In the genomic region with DNA sequence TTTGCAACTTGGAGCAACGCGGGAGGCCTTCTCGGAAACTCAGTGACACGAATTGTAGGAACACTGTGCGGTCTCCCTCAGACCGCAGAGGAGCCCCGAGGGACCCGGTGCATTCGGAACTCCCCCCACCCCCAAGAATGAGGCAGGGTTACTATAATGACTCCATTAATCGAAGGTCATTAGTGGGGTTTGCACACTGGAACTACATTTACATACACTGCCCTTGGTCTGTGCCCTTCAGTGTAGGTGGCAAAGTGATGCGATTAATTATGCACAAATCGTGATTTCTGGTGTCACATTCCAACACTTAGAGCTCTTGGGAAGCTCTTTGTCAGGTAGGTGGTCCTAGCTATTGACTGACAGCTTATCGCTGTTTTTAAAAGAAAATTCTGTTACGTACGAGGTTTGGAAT, we compare ENCODE assay signal across 7 mouse cellular contexts. TPM values are rescaled to one million over a fixed set of nuclear protein-coding genes. Genes with fewer than 3 reads are reported as not detected.
DNase-seq lines count a peak whose midpoint lies in the region; ATAC-seq and TF ChIP-seq lines count a peak whose summit lies in the region.

No protein-coding gene starts in this region.

- peak overlapping the region; percentile 74 for H3K9ac ChIP-seq in kidney, embryonic 14.5 days (ENCODE audit: low read depth, low read length)
- peak overlapping the region; percentile 60 for H3K9ac ChIP-seq in midbrain, embryonic 16.5 days (ENCODE audit: low read depth, low read length)

- WGBS in forebrain, embryonic 10.5 days: under 1% methylated on average over 15 of the region's 15 CpGs
- 2% methylated on average over 15 of the region's 15 CpGs for WGBS in kidney, embryonic 14.5 days
- under 1% methylated on average over 15 of the region's 15 CpGs for WGBS in midbrain, embryonic 16.5 days

- TF ChIP-seq POLR2A in testis, adult 2 months (IDR thresholded peaks at IDR 0.05; ENCODE audit: control insufficient read depth, low read depth, low read length): no peak

- no peaks in the 10 kb centered on the region for H3K36me3 ChIP-seq in testis, adult 2 months (ENCODE audit: control insufficient read depth, insufficient read depth, low read length)
- H3K36me3 ChIP-seq in forebrain, embryonic 10.5 days (replicated peaks): peaks cover 3% of the 10 kb centered on the region; the same call in 1 of the 2 replicates
- peaks cover 6% of the 10 kb centered on the region; the same call in 1 of the 2 replicates for H3K36me3 ChIP-seq in kidney, embryonic 14.5 days (ENCODE audit: control insufficient read depth, insufficient read depth, low read length)
- no peaks in the 10 kb centered on the region for H3K36me3 ChIP-seq in midbrain, embryonic 16.5 days (ENCODE audit: control insufficient read depth, insufficient read depth, low read length)

- no peak for ATAC-seq in kidney, embryonic 14.5 days (ENCODE audit: low FRiP score, low TSS enrichment)
- ATAC-seq in midbrain, embryonic 16.5 days: no peak

- H3K4me3 ChIP-seq in testis, adult 2 months (ENCODE audit: control insufficient read depth, low read depth, low read length): peak overlapping the region; percentile 79
- peak overlapping the region; percentile 78 for H3K4me3 ChIP-seq in forebrain, embryonic 10.5 days
- H3K4me3 ChIP-seq in kidney, embryonic 14.5 days (ENCODE audit: low read length): peak overlapping the region; percentile 82
- peak overlapping the region; percentile 55 for H3K4me3 ChIP-seq in midbrain, embryonic 16.5 days (ENCODE audit: low read depth, low read length)

- DNase-seq in testis, postnatal 10 days (ENCODE audit: low spot score): no peak
- DNase-seq in forebrain, embryonic 10.5 days (ENCODE audit: extremely low spot score, low spot score): no peak
- DNase-seq in layer of hippocampus, adult 9-10 months (ENCODE audit: low spot score): no peak
- no peak for DNase-seq in cerebellum, adult 11 months

- peaks cover 2% of the 10 kb centered on the region for H3K27me3 ChIP-seq in testis, adult 2 months (ENCODE audit: control insufficient read depth, insufficient read depth, low read length)
- peaks cover 14% of the 10 kb centered on the region for H3K27me3 ChIP-seq in forebrain, embryonic 10.5 days (ENCODE audit: poor library complexity, severe bottlenecking)
- H3K27me3 ChIP-seq in kidney, embryonic 14.5 days (ENCODE audit: control insufficient read depth, insufficient read depth, low read length): no peaks in the 10 kb centered on the region
- H3K27me3 ChIP-seq in midbrain, embryonic 16.5 days (ENCODE audit: control insufficient read depth, insufficient read depth, low read depth, low read length): no peaks in the 10 kb centered on the region

- H3K4me2 ChIP-seq in kidney, embryonic 14.5 days (replicated peaks; ENCODE audit: low read depth, low read length): peak overlapping the region; percentile 79
- peak overlapping the region; percentile 98 for H3K4me2 ChIP-seq in midbrain, embryonic 16.5 days (ENCODE audit: low read length)

- H3K4me1 ChIP-seq in testis, adult 2 months (ENCODE audit: control insufficient read depth, insufficient read depth, low read length): peaks cover 47% of the 10 kb centered on the region
- H3K4me1 ChIP-seq in forebrain, embryonic 10.5 days: peaks cover 80% of the 10 kb centered on the region
- peaks cover 38% of the 10 kb centered on the region for H3K4me1 ChIP-seq in kidney, embryonic 14.5 days (ENCODE audit: control insufficient read depth, insufficient read depth, low read length)
- H3K4me1 ChIP-seq in midbrain, embryonic 16.5 days (ENCODE audit: control insufficient read depth, insufficient read depth, low read length): peaks cover 54% of the 10 kb centered on the region

- H3K27ac ChIP-seq in testis, adult 2 months (ENCODE audit: control insufficient read depth, insufficient read depth, low read depth, low read length): peak overlapping the region; percentile 78
- H3K27ac ChIP-seq in forebrain, embryonic 10.5 days: peak overlapping the region; percentile 97
- peak overlapping the region; percentile 98 for H3K27ac ChIP-seq in kidney, embryonic 14.5 days (ENCODE audit: low read depth, low read length)
- H3K27ac ChIP-seq in midbrain, embryonic 16.5 days (ENCODE audit: low read length): peak overlapping the region; percentile 66

- TF ChIP-seq CTCF in testis, adult 2 months (IDR thresholded peaks at IDR 0.05; ENCODE audit: control insufficient read depth, insufficient read depth, insufficient replicate concordance, low read depth, low read length): no peak

- H3K9me3 ChIP-seq in forebrain, embryonic 10.5 days: no peaks in the 10 kb centered on the region
- H3K9me3 ChIP-seq in kidney, embryonic 14.5 days (ENCODE audit: control insufficient read depth, low read length): no peaks in the 10 kb centered on the region
- H3K9me3 ChIP-seq in midbrain, embryonic 16.5 days (replicated peaks; ENCODE audit: control insufficient read depth, low read length, poor library complexity, severe bottlenecking): no peaks in the 10 kb centered on the region

RNA-seq across cellular contexts. Expression of gene Id2, which starts 0.3 kb away (rescaled TPM):
- 7.6 and 14.4 TPM in 2 replicates for polyA plus RNA-seq in testis, adult 2 months (2012; rRNA removed)
- 180 and 197 TPM in 2 replicates for polyA plus RNA-seq in forebrain, embryonic 10.5 days (2016; fragmentation: Nextera tagmentation; extraction: Ambion mirVana)
- polyA plus RNA-seq in kidney, embryonic 14.5 days (2014; fragmentation: Nextera tagmentation; extraction: Ambion mirVana): 577 and 698 TPM in 2 replicates
- 140 and 176 TPM in 2 replicates for polyA plus RNA-seq in midbrain, embryonic 16.5 days (2015; fragmentation: Nextera tagmentation; extraction: Ambion mirVana)
